Mouse (Mus musculus) gastrocnemius, adult 18-20 months (tissue): ENCODE results near the gene Acta1. TPM values are rescaled to one million over a fixed set of nuclear protein-coding genes. Genes with fewer than 3 reads are reported as not detected.

ENCODE experiments used
- DNase-seq: peaks from one replicate; pipeline ENCODE4 v3.0.0; 2021; ENCODE audit warnings: low spot score
- total RNA-seq, 2 experiments: library from RNA; stranded (reverse); gene quantifications; 2 replicates each; pipeline ENCODE4 v1.2.3; 2021

Gene Acta1
- total RNA-seq, 2 experiments from 2014 or later, result 42,846 to 52,629 TPM

DNA sequence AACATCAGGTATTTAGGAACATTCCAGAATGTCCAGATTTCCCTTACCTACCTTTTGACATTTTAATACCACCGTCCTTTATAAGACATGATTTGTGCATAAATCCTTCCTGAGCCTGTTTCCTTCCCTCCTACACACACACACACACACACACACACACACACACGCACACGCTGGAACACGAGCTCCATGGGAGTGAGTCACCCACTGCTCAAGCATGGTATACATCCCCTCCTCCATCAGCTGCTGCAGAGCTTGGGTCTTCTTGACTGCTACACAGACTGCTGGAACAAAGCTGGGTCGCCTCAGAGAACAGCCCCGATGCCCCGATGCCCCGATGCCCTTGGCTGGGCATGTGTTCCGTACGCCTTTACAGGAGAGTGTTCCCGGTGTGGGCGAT, 48.0 kb downstream of the Acta1 start:
- no peak for DNase-seq

DNA sequence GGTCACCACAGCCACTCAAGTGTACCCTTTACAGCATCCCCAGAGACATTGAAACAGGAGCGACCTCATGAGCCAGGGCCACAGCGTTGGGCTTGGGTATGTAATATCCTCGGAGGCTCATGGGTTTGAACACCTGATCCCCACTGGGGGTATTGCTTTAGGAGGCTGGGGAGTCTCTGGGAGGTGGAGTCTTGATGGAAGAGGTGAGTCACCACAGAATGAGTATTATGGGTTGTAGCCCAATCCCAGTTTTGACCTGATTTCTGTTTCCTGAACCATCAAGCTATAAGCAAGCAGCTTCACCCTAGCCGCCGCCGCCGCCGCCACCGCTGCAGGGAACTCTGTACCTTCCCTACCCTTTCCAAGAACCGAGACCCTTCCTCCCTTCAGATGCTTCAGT, 48.6 kb downstream of the Acta1 start:
- no peak for DNase-seq

DNA sequence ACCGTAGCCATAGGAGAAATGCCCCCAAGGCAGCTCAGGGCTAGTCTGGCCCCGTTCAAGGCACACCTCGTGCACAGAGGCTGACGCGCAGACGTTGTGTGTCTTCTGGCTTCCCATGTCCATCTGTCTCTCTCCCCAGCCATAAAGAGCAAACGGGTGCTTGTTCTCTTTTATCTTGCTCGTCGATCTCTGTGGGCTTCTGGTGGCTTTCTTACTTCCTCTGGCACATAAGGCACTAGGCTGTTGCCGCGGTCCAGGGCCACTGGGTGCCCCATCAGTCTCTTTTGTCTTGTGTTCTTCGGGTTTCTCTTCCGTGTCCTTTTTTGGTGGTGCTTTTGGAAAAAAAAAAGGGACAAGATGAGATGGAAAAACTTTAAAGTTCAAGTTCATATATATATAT, 49.4 kb downstream of the Acta1 start:
- no peak for DNase-seq

DNA sequence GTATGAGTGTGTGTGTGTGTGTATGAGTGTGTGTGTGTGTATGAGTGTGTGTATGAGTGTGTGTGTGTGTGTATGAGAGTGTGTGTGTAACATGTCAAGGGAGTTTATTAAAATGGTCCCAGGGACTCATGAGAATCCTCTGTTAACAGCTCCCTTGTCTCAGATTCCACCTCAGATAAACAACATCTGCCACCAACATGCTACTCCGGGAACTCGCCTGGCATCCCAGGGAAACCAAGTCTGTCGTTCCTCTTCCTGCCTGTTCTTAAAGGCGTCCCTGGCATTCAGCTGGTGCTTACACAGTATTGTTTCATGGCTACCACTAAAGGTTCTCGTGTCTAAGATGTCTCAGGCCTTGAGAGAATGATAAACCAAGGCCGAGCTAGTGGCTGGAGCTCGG, 50.2 kb downstream of the Acta1 start:
- no peak for DNase-seq

DNA sequence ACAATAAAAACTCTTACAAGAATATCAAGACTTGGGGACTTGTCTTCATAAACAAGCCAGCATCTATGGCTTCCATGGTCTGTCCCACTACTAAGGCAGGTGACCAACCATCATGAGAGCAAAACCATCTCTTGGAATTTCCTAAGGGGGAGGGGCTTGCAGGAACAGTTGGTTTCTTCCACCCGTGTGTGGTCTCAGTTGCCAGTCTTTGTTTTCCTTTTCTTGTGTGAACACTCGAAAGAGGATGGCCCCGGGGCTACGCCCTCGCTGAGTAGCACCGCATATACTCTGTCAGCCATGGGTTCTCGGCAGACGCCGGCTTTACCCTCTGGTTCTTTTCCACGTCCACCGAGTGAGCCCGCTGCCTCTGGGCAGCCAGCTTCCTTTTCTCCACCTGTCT, 52.5 kb downstream of the Acta1 start:
- no peak for DNase-seq

Other genes with a start within 250 kb of the Acta1 start
- 10 to 100 TPM; 30.1 to 41.0 TPM for gene Rhou, start 240.8 kb downstream of the Acta1 start, total RNA-seq
- gene Rab4a, start 88.8 kb downstream of the Acta1 start, total RNA-seq, result 10 to 100 TPM; 14.8 to 14.9 TPM
- under 1 TPM; 0.21 to 0.26 TPM for gene Ccsap, start 34.5 kb downstream of the Acta1 start, total RNA-seq
- 10 to 100 TPM in 1 of 2 experiments, 1 to 10 TPM in 1; 9.8 to 10.4 TPM for gene Nup133, start 54.5 kb upstream of the Acta1 start, total RNA-seq
- 10 to 100 TPM; 16.5 to 17.5 TPM for gene Abcb10, start 88.4 kb upstream of the Acta1 start, total RNA-seq
- gene Taf5l, start 126.6 kb upstream of the Acta1 start, total RNA-seq, result 10 to 100 TPM; 11.9 to 13.8 TPM
- gene Urb2, start 126.8 kb upstream of the Acta1 start, total RNA-seq, result 1 to 10 TPM; 5.3 to 6.3 TPM